Mouse (Mus musculus) C3H10T1/2 (cell line): ENCODE results near the gene Tubgcp3. TPM values are rescaled to one million over a fixed set of nuclear protein-coding genes. Genes with fewer than 3 reads are reported as not detected.

Experiments used
- polyA plus RNA-seq, 2 experiments: library from polyadenylated mRNA; unstranded; fragments of >200 nt; fragmentation: generic; extraction: Trizol; gene quantifications; one replicate each; pipeline ENCODE4 v1.2.1; 2012; ENCODE audit warnings: missing spikeins in 2 of 2

Gene Tubgcp3
- 10 to 100 TPM in 1 of 2 experiments, 1 to 10 TPM in 1; 4.1 to 13.9 TPM for polyA plus RNA-seq

DNA sequence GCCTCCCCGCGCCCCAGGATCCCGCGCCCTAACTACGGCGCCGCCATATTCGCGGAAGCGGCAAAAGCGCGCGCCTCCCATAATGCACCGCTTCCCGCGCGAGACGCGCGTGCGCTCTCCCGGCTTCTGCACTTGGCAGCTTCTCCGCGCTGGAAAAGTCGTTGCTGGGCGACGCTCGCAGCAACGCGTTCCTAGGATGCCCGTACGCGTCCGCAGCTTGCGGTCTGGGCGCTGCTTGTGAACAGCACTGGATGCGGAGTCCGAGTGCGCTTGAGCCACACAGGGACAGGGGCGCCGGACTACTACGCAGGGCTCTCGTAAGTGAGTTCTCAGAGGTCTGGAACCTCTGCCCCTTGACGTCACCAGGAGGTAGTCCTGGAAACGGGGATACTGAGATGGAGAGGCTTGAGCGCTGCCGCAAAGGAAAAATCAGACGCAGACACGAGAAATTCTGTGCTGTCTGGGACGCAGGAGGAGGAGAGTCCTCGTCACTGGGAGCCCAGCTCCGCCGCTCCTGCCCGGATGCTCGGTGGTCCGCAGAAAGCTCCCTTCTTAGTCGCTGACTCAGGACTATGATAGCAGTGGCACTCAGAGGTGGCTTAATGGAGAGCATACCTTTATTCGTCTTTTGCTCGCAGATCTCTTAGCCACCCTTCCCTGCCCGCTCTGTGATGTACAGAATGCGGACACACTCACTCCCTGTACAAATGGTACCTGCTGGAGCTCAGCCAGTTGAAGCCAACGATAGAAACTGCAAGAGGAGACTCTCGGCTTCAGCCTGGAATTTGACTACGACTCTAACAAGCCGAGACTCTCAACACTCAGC is at the start of gene Tubgcp3:
TSS of gene Tubgcp3 (minus strand) at position 193 of the 826 bp plus-strand sequence.

DNA sequence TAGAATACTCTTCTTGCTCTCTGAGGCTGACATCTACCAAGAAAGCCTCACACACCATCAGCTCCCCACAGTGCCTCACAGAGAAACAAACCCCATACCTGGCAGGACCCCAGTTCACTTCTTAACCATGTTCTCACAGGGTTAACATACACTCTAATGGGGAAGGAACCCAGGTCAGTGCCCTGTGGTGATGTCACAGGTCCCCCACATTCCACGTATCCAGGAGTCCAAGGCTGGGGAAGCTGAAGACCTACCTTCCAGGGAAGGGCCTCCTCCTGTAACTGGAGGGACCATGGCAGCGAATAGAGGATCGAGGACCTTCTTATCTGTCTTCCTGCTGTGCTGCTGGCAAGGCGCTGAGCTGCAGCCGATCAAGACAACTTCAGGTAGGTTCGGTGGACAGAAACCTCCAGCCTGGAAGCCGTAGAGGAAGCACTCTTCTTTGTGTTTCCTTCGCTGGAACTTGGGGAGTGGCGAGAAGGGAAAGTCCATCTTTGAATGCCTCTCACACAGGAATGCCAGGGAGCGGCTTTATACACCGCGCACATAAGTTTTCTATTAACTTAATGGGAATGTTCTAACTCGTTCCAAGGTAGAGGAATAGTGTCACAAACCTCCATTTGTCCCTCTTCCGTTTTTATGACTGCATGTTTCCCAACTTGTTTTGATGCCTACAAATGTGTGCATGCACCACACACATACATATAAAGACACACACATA is 99.1 kb downstream of the Tubgcp3 start, which contains the start of gene Spaca7:
TSS of gene Spaca7 (plus strand) at position 216 of the 721 bp plus-strand sequence.

Other genes with a start within 250 kb of the Tubgcp3 start
- not detected for gene Spaca7, start 99.2 kb downstream of the Tubgcp3 start, polyA plus RNA-seq
- 10 to 100 TPM in 1 of 2 experiments, 1 to 10 TPM in 1; 6.9 to 14.4 TPM for gene Atp11a, start 84.8 kb upstream of the Tubgcp3 start, polyA plus RNA-seq
- gene Mcf2l, start 201.6 kb upstream of the Tubgcp3 start, polyA plus RNA-seq = 1 to 10 TPM in 1 of 2 experiments, under 1 TPM in 1; 0.88 to 1.8 TPM